Mouse (Mus musculus): ENCODE data around the gene March6.

DNA sequence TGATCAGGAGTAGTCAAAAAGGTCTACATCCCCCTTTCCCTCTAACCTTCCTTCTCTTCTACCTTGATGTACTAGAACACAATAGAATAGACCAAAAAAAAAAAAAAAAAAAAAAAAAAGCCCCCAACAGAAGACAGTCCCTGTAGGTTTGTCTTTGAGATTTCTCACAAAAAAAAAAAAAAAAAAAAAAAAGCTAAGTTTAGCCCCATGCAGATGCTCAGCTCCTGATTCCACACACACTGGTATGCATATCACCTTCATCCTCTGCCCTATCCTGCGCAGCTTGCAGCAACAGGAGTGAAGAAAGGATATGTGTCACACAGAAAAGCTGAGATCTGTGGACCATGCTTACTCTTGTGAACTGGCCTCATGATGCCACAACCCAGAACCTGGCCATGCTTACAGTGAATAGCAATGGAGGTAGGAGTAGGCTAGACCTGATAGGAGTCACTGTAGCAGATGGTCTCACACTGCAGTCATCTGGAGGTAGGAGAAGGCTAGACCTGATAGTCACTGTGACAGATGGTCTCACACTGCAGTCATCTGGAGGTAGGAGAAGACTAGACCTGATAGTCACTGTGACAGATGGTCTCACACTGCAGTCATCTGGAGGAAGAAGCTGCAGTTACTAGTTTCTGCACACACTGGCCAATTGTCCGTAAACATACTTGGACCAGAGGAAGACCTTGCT, 1.6 kb upstream of the March6 start:
- TF ChIP-seq ZC3H11A (IDR thresholded peaks at IDR 0.05; ENCODE audit: borderline replicate concordance, low read depth, low read length): no peak
- TF ChIP-seq ZNF384 (IDR thresholded peaks at IDR 0.05; ENCODE audit: low read depth, low read length): no peak
- no peak for TF ChIP-seq CHD2 (IDR thresholded peaks at IDR 0.05; ENCODE audit: low read depth, low read length)

Data from ES-E14 (cell line).